8 mouse cellular contexts compared by ENCODE assay signal in the genomic region with DNA sequence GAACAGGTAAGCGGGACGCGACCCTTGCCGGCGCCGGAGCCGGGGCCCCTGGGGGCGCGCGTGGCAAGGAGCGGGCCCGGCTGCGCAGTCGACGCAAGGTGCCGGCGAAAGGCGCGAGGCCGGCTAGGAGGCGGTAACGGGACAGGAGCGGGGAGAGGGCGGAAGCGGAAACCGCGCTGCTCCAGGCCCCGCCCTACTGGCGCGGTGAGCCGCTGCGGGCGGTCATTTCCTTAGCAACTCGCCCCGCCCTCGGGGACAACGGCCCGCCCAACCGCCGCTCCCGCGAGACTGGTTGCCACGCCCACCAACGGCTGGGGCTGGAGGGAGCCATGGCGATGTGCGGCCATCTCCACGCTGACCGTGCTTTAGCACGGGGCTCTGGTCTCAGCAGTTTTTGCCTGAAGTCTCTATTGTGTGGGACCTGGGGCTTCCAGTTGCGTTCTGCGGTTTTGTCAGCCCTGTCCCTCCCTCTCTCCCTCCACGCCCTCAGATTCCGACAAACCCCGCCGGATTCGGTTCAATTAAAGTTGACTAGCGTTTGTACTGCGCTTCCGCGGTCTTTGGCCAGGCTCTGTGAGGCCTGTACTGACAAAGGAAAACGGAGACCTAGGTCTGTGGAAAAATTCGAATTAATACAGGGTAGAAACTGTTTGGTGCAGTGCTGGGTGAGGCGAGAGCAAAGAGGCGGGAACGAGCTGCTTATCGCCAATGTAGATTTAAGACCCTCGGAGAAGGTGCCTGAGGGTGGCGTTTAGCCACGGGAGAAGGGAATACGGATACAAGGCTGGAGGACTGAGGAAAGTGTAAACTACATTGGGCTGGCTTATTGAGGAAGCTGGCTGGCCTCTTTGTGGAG. TPM values are rescaled to one million over a fixed set of nuclear protein-coding genes. Genes with fewer than 3 reads are reported as not detected.
DNase-seq lines count a peak whose midpoint lies in the region; ATAC-seq and TF ChIP-seq lines count a peak whose summit lies in the region.

A gene (minus strand): TSS at position 240 of the 856 bp plus-strand sequence.

- H3K36me3 ChIP-seq in heart, embryonic 11.5 days (ENCODE audit: control insufficient read depth, insufficient read depth, low read length), result no peaks in the 10 kb centered on the region
- no peaks in the 10 kb centered on the region for H3K36me3 ChIP-seq in kidney, postnatal 0 days (ENCODE audit: insufficient read depth, low read length)
- H3K36me3 ChIP-seq in liver, embryonic 11.5 days (ENCODE audit: control insufficient read depth, insufficient read depth, low read length), result no peaks in the 10 kb centered on the region
- no peaks in the 10 kb centered on the region for H3K36me3 ChIP-seq in stomach, embryonic 14.5 days (ENCODE audit: control insufficient read depth, insufficient read depth, low read length)

- DNase-seq in B cell, adult 2 months, result peak; percentile 99 to 100
- peak; percentile 98 for DNase-seq in brain, adult 2 months (ENCODE audit: low read depth, low spot score)
- peak; percentile 97 for DNase-seq in kidney, postnatal 0 days (ENCODE audit: low spot score)
- DNase-seq in liver, embryonic 11.5 days (ENCODE audit: low spot score), result peak; percentile 99
- peak; percentile 97 for DNase-seq in naive thymus-derived CD4-positive, alpha-beta T cell, adult 2 months (ENCODE audit: low read depth)

- peak within 1 kb of the TSS; percentile 90 for H3K4me2 ChIP-seq in heart, embryonic 11.5 days
- H3K4me2 ChIP-seq in kidney, postnatal 0 days (ENCODE audit: low read length), result peak within 1 kb of the TSS; percentile 85
- peak within 1 kb of the TSS; percentile 91 for H3K4me2 ChIP-seq in liver, embryonic 11.5 days
- peak within 1 kb of the TSS; percentile 84 for H3K4me2 ChIP-seq in stomach, embryonic 14.5 days (replicated peaks; ENCODE audit: low read depth, low read length)

- H3K27ac ChIP-seq in heart, embryonic 11.5 days (ENCODE audit: low read depth, low read length), result peak within 1 kb of the TSS; percentile 89
- H3K27ac ChIP-seq in kidney, postnatal 0 days, result peak within 1 kb of the TSS; percentile 93
- H3K27ac ChIP-seq in liver, embryonic 11.5 days (ENCODE audit: low read depth, low read length), result peak within 1 kb of the TSS; percentile 92
- peak within 1 kb of the TSS; percentile 92 for H3K27ac ChIP-seq in stomach, embryonic 14.5 days (ENCODE audit: low read length)

- under 1% methylated on average over 63 of the region's 70 CpGs for WGBS in heart, embryonic 11.5 days (ENCODE audit: insufficient replicate concordance)
- WGBS in kidney, postnatal 0 days, result under 1% methylated on average over 70 of the region's 70 CpGs
- under 1% methylated on average over 68 of the region's 70 CpGs for WGBS in liver, embryonic 11.5 days
- 1% methylated on average over 63 of the region's 70 CpGs for WGBS in stomach, embryonic 14.5 days

- peak; percentile 89 for ATAC-seq in erythroblast, adult 5-6 weeks (replicated peaks; ENCODE audit: low FRiP score, poor library complexity, severe bottlenecking)
- peak; percentile 96 for ATAC-seq in heart, embryonic 11.5 days (replicated peaks; ENCODE audit: insufficient number of reproducible peaks, low FRiP score, low TSS enrichment)
- peak; percentile 97 for ATAC-seq in kidney, postnatal 0 days (replicated peaks; ENCODE audit: low FRiP score, low read depth)
- peak; percentile 94 for ATAC-seq in liver, embryonic 11.5 days (replicated peaks; ENCODE audit: low FRiP score)
- peak; percentile 96 for ATAC-seq in stomach, embryonic 14.5 days (ENCODE audit: insufficient number of reproducible peaks, insufficient read depth, low FRiP score, low read depth)

- no peaks in the 10 kb centered on the region for H3K27me3 ChIP-seq in heart, embryonic 11.5 days (ENCODE audit: control insufficient read depth, insufficient read depth, low read length)
- H3K27me3 ChIP-seq in kidney, postnatal 0 days (ENCODE audit: insufficient read depth, low read length), result no peaks in the 10 kb centered on the region
- H3K27me3 ChIP-seq in liver, embryonic 11.5 days (replicated peaks; ENCODE audit: control insufficient read depth, insufficient read depth, low read length), result no peaks in the 10 kb centered on the region
- no peaks in the 10 kb centered on the region for H3K27me3 ChIP-seq in stomach, embryonic 14.5 days (ENCODE audit: control insufficient read depth, insufficient read depth, low read length)

- H3K9me3 ChIP-seq in heart, embryonic 11.5 days (replicated peaks; ENCODE audit: control insufficient read depth, low read length), result no peaks in the 10 kb centered on the region
- H3K9me3 ChIP-seq in kidney, postnatal 0 days (replicated peaks; ENCODE audit: low read length), result no peaks in the 10 kb centered on the region
- H3K9me3 ChIP-seq in liver, embryonic 11.5 days (ENCODE audit: control insufficient read depth, low read length), result no peaks in the 10 kb centered on the region
- H3K9me3 ChIP-seq in stomach, embryonic 14.5 days (ENCODE audit: control insufficient read depth, low read depth, low read length), result no peaks in the 10 kb centered on the region

- H3K4me3 ChIP-seq in heart, embryonic 11.5 days (ENCODE audit: low read depth, low read length), result peak within 1 kb of the TSS; percentile 94
- H3K4me3 ChIP-seq in kidney, postnatal 0 days (replicated peaks; ENCODE audit: low read depth, low read length), result peak within 1 kb of the TSS; percentile 89
- H3K4me3 ChIP-seq in liver, embryonic 11.5 days (ENCODE audit: low read depth, low read length), result peak within 1 kb of the TSS; percentile 93
- peak within 1 kb of the TSS; percentile 100 for H3K4me3 ChIP-seq in stomach, embryonic 14.5 days (ENCODE audit: low read depth, low read length)

- no peak for TF ChIP-seq CTCF in kidney, postnatal 0 days (IDR thresholded peaks at IDR 0.05; ENCODE audit: low read depth)

- H3K9ac ChIP-seq in heart, embryonic 11.5 days (ENCODE audit: low read depth, low read length), result peak within 1 kb of the TSS; percentile 96
- H3K9ac ChIP-seq in kidney, postnatal 0 days (ENCODE audit: low read depth, low read length), result peak within 1 kb of the TSS; percentile 81
- peak within 1 kb of the TSS; percentile 96 for H3K9ac ChIP-seq in liver, embryonic 11.5 days (ENCODE audit: low read depth, low read length)
- H3K9ac ChIP-seq in stomach, embryonic 14.5 days (replicated peaks; ENCODE audit: low read depth, low read length), result peak within 1 kb of the TSS; percentile 87

- 0 out of 2 replicates have a peak, but pooled peaks cover 6% of the 10 kb centered on the region for H3K4me1 ChIP-seq in heart, embryonic 11.5 days (ENCODE audit: control insufficient read depth, insufficient read depth, low read length)
- no peaks in the 10 kb centered on the region for H3K4me1 ChIP-seq in kidney, postnatal 0 days (replicated peaks; ENCODE audit: insufficient read depth, low read length)
- peaks cover 9% of the 10 kb centered on the region for H3K4me1 ChIP-seq in liver, embryonic 11.5 days (replicated peaks; ENCODE audit: control insufficient read depth, insufficient read depth, low read length)
- 0 out of 2 replicates have a peak, but pooled peaks cover 4% of the 10 kb centered on the region for H3K4me1 ChIP-seq in stomach, embryonic 14.5 days (ENCODE audit: control insufficient read depth, insufficient read depth, low read length)

RNA-seq across cellular contexts. Expression of the gene that starts here (rescaled TPM):
- total RNA-seq in erythroblast, adult 5-6 weeks (2015; ENCODE audit: low replicate concordance), result 35.4 and 46.4 TPM in 2 replicates
- total RNA-seq in erythroblast, adult 5-6 weeks (2017; ENCODE audit: low replicate concordance), result 67.5 and 132 TPM in 2 replicates
- polyA plus RNA-seq in heart, embryonic 11.5 days (2014; fragmentation: Nextera tagmentation; extraction: Ambion mirVana), result 103 and 116 TPM in 2 replicates
- 85.4 and 92.2 TPM in 2 replicates for polyA plus RNA-seq in kidney, postnatal 0 days (2015; fragmentation: Nextera tagmentation; extraction: Ambion mirVana)
- 220 and 242 TPM in 2 replicates for polyA plus RNA-seq in liver, embryonic 11.5 days (2014; fragmentation: Nextera tagmentation; extraction: Ambion mirVana)
- polyA plus RNA-seq in stomach, embryonic 14.5 days (2014; fragmentation: Nextera tagmentation; extraction: Ambion mirVana), result 108 and 112 TPM in 2 replicates

Comparison
In these comparisons a context has a peak if more than half of its experiments do, and no peak if none do; other contexts are left out.
1. Peak in every context shown above with its lines: DNase-seq, ATAC-seq, H3K4me3 ChIP-seq and H3K27ac ChIP-seq.